Mouse (Mus musculus) forebrain, embryonic 10.5 days (tissue): Measurements from ENCODE around the gene Pcolce2. TPM values are rescaled to one million over a fixed set of nuclear protein-coding genes. Genes with fewer than 3 reads are reported as not detected.
A peak's percentile ranks its signal among the peaks of the same experiment; 100 is the strongest.
"Not testable (repeated sequence)": the region's sequence is repeated elsewhere in the genome, so short reads cannot be mapped to it uniquely, and the experiment has no call there.

ENCODE experiments used
- DNase-seq: peaks from one replicate; pipeline ENCODE4 v3.0.0-alpha.2; 2017; ENCODE audit warnings: low spot score; ENCODE audit errors: extremely low spot score
- H3K27ac ChIP-seq: fragments of 300-500 bp; sonication (generic); 2 replicates; pipeline ENCODE4 v1.5.1; 2016; ENCODE audit warnings: mild to moderate bottlenecking
- H3K27me3 ChIP-seq: fragments of 300-500 bp; sonication (generic); 2 replicates; pipeline ENCODE4 v1.6.1; 2016; ENCODE audit warnings: mild to moderate bottlenecking; ENCODE audit not compliant: poor library complexity, severe bottlenecking
- H3K36me3 ChIP-seq: fragments of 300-500 bp; sonication (generic); replicated peaks from 2 replicates; pipeline ENCODE4 v1.6.1; 2016; ENCODE audit warnings: mild to moderate bottlenecking, moderate library complexity
- H3K4me1 ChIP-seq: fragments of 300-500 bp; sonication (generic); 2 replicates; pipeline ENCODE4 v1.6.1; 2016
- H3K4me3 ChIP-seq: fragments of 300-500 bp; sonication (generic); 2 replicates; pipeline ENCODE4 v1.5.1; 2016; ENCODE audit warnings: mild to moderate bottlenecking, moderate library complexity
- H3K9me3 ChIP-seq: fragments of 300-500 bp; sonication (generic); 2 replicates; pipeline ENCODE4 v1.6.1; 2016; ENCODE audit warnings: mild to moderate bottlenecking, moderate library complexity
- WGBS: fragments of 180-500 bp; shearing (Covaris S2); methylation state at CpG from one replicate; pipeline ENCODE4 v1.1.7; 2016; 5-methylcytosine and 5-hydroxymethylcytosine counted together
- polyA plus RNA-seq: library from polyadenylated mRNA; unstranded; fragments of >200 nt; fragmentation: Nextera tagmentation; extraction: Ambion mirVana; gene quantifications from 2 replicates; pipeline ENCODE4 v1.2.1, GENCODE M21; 2016

Pcolce2 gene
- polyA plus RNA-seq, 1 experiment from 2014 or later: 3.9 TPM

DNA sequence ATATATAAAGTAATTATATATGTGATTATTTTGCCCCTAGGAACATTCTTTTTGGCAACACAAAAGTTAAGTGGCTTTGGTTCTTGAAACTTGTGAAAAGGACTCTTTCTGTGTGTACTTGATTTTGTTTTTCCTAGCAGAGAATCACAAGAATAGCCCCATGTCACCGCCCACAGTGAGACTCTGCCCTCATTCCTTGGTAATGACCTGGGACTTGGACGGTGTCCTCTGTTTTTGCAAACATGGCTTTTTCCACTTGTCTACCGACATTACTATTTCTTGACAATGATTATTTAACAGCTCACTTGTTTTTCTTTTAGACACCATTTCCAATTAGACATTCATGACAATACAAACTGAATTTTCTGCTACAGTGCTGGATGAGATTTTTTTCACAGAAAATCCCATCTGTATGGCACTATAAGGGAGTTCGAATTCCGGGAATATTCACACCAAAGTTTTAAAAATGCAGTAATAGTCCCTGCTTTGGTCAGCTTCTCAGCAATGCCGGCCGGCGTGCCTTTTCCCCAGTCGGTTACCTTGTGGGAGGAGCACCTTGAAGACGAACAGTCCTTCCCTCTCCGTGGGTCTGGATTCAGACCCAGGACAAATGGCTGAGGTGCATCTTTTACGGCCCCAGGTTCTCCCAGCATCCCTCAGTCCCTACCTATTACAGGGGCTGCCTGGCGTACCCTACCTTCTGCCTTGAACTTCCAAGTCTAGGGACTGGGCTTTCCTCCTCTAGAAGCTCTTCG is 22.4 kb upstream of the Pcolce2 start:
- Histone ChIP-seq H3K36me3 (no peaks in the 10 kb centered on the region), H3K9me3 (no peaks in the 10 kb centered on the region), H3K27me3 (no peaks in the 10 kb centered on the region), H3K4me1 (peaks cover 8% of the 10 kb centered on the region), H3K4me3 (no peak overlapping the region), H3K27ac (no peak overlapping the region)
- DNase-seq: no peak
- 82% methylated on average over 14 of the region's 14 CpGs for WGBS

DNA sequence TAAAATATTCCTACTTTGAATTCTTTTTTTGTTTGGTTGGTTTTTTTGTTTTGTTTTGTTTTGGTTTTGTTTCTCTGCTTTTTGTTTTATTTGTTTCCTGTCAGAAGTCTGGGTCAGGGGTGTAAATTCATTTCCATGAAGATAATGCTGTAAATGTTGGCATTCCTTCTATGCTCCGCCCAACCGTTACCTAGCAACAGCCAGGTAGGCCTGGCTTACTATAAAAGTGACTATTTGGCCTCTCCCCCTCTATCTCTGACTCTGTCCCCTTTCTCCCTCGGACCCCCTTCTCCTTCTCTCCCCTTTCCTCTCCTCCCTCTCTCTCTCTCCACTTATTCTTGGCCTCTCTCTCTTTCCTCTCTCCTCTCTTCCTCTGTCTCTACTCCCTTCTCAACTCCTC is 21.4 kb upstream of the Pcolce2 start:
- peaks cover 8% of the 10 kb centered on the region for H3K4me1 ChIP-seq
- no peaks in the 10 kb centered on the region for H3K27me3 ChIP-seq
- no peak overlapping the region for H3K4me3 ChIP-seq
- WGBS: 85% methylated on average over 3 of the region's 3 CpGs
- DNase-seq: no peak
- no peak overlapping the region for H3K27ac ChIP-seq
- no peaks in the 10 kb centered on the region for H3K36me3 ChIP-seq
- no peaks in the 10 kb centered on the region for H3K9me3 ChIP-seq

DNA sequence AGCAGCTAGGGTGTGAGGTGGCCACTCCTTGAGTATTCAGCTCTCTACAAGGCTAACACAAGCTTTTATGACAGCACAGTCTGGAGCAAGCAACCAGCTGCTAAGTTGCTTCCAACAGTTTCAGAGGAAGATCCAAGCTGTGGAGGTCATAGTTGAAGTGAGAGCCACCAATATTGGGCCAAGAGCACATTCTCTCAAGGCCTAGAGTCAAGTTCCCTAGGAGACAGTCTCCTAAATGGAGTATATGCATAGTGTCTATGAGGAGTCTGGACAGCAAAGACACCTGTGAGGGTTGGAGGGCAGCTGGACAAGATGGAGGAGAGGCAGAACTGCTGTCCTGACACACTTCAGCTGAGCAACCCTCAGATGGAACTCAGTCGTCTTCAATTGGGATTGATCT is 18.8 kb upstream of the Pcolce2 start:
- Histone ChIP-seq H3K27ac (no peak overlapping the region), H3K4me1 (peaks cover 4% of the 10 kb centered on the region), H3K36me3 (no peaks in the 10 kb centered on the region), H3K9me3 (no peaks in the 10 kb centered on the region), H3K4me3 (no peak overlapping the region), H3K27me3 (no peaks in the 10 kb centered on the region)
- 91% methylated on average over 1 of the region's 1 CpGs for WGBS
- no peak for DNase-seq

DNA sequence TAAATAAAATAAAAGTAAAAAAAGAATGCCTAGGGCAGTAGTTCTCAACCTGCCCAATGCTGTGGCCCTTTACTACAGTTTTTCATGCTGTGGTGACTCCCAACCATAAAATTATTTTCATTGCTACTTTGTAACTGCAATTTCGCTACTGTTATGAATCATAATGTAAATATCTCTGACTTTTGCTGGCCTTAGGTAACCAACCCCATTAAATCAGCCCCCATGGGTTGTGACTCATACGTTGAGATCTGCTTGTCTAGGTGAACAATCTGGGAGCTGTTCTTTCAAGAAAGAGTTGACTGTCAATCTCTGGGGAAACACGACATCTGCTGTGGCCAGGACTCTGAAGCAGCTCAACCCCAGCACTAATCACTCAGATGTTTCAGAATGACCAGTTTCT is 13.3 kb upstream of the Pcolce2 start:
- 93% methylated on average over 3 of the region's 3 CpGs for WGBS
- no peak for DNase-seq
- Histone ChIP-seq H3K27ac (no peak overlapping the region), H3K27me3 (no peaks in the 10 kb centered on the region), H3K4me1 (no peaks in the 10 kb centered on the region), H3K36me3 (no peaks in the 10 kb centered on the region), H3K9me3 (no peaks in the 10 kb centered on the region; the same call in 1 of the 2 replicates), H3K4me3 (no peak overlapping the region)

DNA sequence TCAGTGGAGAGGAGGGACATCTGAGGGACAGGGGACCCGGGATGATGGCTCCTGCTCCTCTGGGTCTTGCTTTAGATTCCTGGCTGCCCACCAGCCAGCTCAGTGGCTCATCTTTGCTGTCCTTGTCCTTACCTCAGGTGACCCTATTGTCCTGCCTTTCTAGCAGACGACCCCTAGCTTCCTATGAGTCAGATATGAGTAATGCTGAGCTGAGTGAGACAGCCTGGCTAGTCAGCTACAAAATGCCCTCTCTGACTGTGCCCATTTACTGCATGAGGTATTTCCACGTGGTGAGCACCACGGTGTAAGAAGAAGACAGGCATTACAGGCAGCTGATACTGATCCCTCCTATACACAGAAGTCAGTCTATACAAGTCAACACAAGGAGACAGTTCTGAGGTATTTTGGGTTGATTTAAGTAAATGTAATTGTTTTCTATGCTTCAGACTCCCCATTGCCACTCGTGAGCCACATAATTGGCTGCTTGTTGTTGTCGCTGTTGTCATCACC is 8.9 kb upstream of the Pcolce2 start:
- no peaks in the 10 kb centered on the region for H3K4me1 ChIP-seq
- WGBS: 80% methylated on average over 6 of the region's 6 CpGs
- H3K4me3 ChIP-seq: no peak overlapping the region
- DNase-seq: no peak
- H3K9me3 ChIP-seq: no peaks in the 10 kb centered on the region; the same call in 1 of the 2 replicates
- H3K27ac ChIP-seq: no peak overlapping the region
- no peaks in the 10 kb centered on the region for H3K36me3 ChIP-seq
- no peaks in the 10 kb centered on the region for H3K27me3 ChIP-seq

DNA sequence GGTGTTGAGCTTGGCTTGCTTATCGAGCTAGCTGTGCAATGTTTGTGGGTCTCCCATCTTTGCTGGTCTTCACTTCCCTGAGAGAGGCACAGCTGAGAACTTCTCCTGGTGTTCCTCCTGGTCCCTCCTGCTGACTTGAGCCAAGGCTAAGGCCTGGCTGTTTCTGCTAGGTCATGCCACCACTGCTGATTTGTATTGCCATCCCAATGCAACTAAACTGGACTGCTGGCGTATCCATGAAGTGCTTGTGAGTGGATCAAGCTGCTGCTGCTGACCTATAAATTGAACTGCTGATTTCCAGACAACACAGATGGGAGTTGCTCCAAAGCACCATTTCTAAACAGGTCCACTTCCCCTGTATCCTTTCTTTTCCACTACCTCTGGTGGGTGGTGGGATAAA is 7.8 kb upstream of the Pcolce2 start:
- not testable (repeated sequence) for H3K27me3 ChIP-seq, H3K27ac ChIP-seq, H3K4me3 ChIP-seq, H3K4me1 ChIP-seq, H3K9me3 ChIP-seq, DNase-seq, H3K36me3 ChIP-seq
- 86% methylated on average over 2 of the region's 2 CpGs for WGBS

DNA sequence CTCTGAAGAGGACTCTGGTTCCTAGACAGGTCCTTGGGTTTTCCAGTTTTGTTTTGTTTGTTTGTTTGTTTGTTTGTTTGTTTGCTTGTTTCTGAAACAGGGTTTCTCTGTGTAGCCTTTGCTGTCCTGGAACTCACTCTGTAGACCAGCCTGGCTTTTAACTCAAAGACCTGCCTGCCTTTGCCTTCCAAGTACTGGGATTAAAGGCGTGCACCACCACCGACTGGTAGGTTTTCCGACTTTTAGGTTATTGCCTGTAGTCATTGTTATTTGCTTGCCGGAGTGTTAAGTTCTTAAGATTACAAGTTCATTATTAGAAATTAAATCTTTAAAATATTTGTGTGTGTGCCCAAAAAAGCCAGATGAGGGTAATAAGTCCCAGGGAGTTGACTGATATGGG is 1.0 kb upstream of the Pcolce2 start:
- Histone ChIP-seq H3K4me1 (peaks cover 21% of the 10 kb centered on the region), H3K27me3 (peaks cover 44% of the 10 kb centered on the region), H3K36me3 (no peaks in the 10 kb centered on the region), H3K4me3 (peak overlapping the region; percentile 77; the same call in 1 of the 2 replicates), H3K9me3 (0 out of 2 replicates have a peak, but pooled peaks cover 3% of the 10 kb centered on the region), H3K27ac (no peak overlapping the region)
- no peak for DNase-seq
- 66% methylated on average over 4 of the region's 4 CpGs for WGBS

DNA sequence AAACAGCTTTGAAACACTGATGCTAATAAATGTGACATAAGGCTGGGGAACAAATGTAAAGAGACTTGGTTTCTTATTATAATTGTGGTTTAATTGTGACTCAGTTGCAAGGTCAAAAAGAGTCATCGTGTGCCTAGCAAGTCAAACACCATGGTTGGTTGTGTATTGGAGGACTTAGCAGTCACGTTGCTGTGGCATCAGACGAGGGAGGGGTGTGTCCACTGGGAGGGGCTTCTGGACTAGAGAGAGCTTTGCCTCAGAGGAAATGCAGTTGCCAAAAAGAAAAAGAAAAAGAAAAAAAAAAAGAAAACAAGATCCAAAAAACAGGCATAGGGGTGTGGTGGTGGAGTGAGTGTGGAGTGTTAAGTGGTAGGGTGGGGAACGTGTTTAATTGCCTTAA is 2.5 kb downstream of the Pcolce2 start:
- WGBS: 56% methylated on average over 4 of the region's 4 CpGs

DNA sequence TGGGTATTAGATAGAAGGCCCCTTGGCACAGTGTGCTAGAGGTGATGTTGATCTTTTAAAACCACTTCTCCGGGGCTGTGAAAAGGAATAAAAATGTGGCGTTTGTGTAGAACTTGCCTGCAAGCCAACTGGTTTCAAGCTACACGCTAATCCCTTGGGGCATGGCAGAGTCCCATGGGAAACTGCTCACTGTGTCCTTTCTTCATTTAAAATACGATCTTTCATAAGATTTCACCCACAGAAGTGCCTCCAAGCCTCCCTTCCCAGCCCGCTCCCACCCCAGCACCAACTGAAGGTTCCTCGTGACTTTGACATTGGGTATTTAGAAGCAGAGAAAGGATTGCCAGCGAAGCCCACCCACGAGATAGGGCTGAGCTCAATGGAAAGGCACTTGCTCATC is 8.5 kb downstream of the Pcolce2 start:
- Histone ChIP-seq H3K27me3 (no peaks in the 10 kb centered on the region), H3K27ac (no peak overlapping the region), H3K9me3 (peaks cover 9% of the 10 kb centered on the region; the same call in 1 of the 2 replicates), H3K36me3 (0 out of 2 replicates have a peak, but pooled peaks cover 2% of the 10 kb centered on the region), H3K4me3 (no peak overlapping the region), H3K4me1 (no peaks in the 10 kb centered on the region)
- no peak for DNase-seq
- 96% methylated on average over 8 of the region's 8 CpGs for WGBS

More for the DNA sequence above, 2.5 kb downstream of the Pcolce2 start:
- peaks cover 21% of the 10 kb centered on the region for H3K4me1 ChIP-seq
- no peak for DNase-seq
- H3K9me3 ChIP-seq: no peaks in the 10 kb centered on the region
- peaks cover 43% of the 10 kb centered on the region for H3K27me3 ChIP-seq
- H3K27ac ChIP-seq: no peak overlapping the region
- no peaks in the 10 kb centered on the region for H3K36me3 ChIP-seq
- no peak overlapping the region for H3K4me3 ChIP-seq

DNA sequence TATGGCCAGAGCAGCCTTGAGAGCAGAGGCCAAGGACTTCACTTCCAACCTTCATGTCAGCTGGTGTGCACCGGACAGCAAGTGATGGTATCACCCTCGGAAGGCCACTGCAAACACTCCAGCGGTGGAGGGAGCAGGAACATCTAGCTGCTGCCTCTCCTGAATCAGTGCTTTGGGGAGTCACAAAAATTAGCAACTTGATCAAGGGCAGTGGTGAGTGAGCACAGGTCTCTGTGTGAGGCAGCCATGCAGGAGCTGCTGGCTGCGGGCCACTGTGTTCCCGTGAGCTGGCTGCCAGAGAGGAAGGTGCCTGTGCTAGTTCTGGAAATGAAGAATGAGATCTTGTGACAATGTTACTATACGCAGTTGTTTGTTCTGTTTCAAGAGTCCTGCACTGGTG is 16.0 kb downstream of the Pcolce2 start:
- no peak for DNase-seq
- no peaks in the 10 kb centered on the region for H3K27me3 ChIP-seq
- H3K4me1 ChIP-seq: peaks cover 3% of the 10 kb centered on the region; the same call in 1 of the 2 replicates
- H3K9me3 ChIP-seq: peaks cover 9% of the 10 kb centered on the region; the same call in 1 of the 2 replicates
- no peak overlapping the region for H3K4me3 ChIP-seq
- no peak overlapping the region for H3K27ac ChIP-seq
- 0 out of 2 replicates have a peak, but pooled peaks cover 2% of the 10 kb centered on the region for H3K36me3 ChIP-seq
- WGBS: 91% methylated on average over 6 of the region's 6 CpGs

DNA sequence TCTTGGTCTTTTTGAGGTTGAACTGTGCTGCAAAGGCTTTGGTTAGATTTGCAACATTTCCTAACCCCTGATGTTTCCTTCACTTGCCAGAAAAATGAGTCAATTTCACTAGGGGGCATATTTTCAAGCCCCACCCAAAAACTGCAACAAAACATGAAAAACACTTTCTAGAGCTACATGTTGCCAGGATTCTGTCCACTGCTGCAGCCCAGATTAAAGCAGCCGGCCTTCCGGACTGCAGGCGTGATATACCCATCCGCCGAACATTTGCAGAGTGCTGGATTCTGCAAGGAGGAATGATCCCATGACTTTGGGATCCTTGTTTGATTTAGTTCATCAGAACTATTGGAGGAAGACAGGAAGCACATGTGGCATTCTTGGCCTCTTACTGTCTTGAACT is 17.0 kb downstream of the Pcolce2 start:
- H3K4me1 ChIP-seq: peaks cover 3% of the 10 kb centered on the region; the same call in 1 of the 2 replicates
- H3K27me3 ChIP-seq: no peaks in the 10 kb centered on the region
- H3K4me3 ChIP-seq: no peak overlapping the region
- 96% methylated on average over 5 of the region's 5 CpGs for WGBS
- DNase-seq: no peak
- peaks cover 5% of the 10 kb centered on the region; the same call in 1 of the 2 replicates for H3K9me3 ChIP-seq
- no peak overlapping the region for H3K27ac ChIP-seq
- H3K36me3 ChIP-seq: no peaks in the 10 kb centered on the region

DNA sequence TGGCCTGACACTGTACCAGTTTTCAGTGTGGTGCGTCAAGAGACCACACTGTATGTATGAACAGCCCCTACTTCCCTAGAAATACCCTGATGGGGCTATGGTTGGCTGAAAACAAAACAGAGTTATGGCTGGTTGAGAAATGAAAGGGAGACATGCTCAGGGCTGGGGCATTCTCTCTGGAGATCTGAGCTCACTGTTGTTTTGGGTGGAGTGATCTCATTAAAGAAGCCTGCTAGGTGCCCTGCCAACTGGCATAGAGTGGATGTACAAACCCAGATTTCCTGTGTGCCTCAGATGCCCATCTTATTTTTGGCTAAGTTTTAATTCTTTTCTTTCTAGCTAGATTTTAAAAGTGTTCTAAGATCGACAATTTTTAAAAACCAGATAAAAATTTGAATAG is 20.5 kb downstream of the Pcolce2 start:
- H3K9me3 ChIP-seq: no peaks in the 10 kb centered on the region
- H3K27ac ChIP-seq: no peak overlapping the region
- peaks cover 3% of the 10 kb centered on the region; the same call in 1 of the 2 replicates for H3K4me1 ChIP-seq
- H3K4me3 ChIP-seq: no peak overlapping the region
- no peaks in the 10 kb centered on the region for H3K36me3 ChIP-seq
- no peaks in the 10 kb centered on the region for H3K27me3 ChIP-seq
- 87% methylated on average over 2 of the region's 2 CpGs for WGBS
- no peak for DNase-seq

DNA sequence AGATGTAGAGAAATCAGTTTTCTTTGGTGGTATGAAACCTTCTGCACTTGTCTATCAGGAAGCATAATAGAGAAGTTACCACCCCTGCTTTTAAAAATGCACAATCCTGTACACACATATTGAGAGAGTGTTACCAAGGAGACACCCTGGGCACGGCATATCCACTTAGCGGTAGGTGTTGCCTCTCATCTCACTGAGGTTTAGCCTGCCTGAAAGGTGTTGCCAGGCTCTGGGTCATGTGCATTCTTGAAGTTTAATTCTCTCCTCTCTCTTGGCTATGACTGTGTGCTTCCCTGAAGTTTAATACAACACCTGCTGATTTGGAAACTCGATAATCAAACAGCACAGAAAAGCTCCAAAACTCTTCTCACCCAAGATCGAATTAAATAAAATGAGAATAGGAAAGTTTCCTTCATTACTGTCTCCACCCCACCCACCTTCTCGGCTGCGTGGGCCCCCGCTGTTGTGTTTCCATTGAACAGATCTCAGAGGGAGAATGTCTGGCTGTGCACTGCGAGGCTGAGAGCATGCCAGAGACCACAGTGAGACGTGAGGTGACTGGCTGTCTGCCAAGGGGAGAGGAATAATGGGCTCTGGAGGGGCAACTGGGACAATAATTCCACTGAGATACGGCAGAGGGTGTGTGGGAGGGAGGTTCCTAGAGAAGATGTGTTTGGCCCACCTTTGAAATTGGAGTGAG is 27.0 kb downstream of the Pcolce2 start:
- peaks cover 18% of the 10 kb centered on the region for H3K4me1 ChIP-seq
- H3K27ac ChIP-seq: no peak overlapping the region
- H3K4me3 ChIP-seq: no peak overlapping the region
- H3K36me3 ChIP-seq: no peaks in the 10 kb centered on the region
- no peaks in the 10 kb centered on the region for H3K9me3 ChIP-seq
- H3K27me3 ChIP-seq: no peaks in the 10 kb centered on the region
- 80% methylated on average over 10 of the region's 10 CpGs for WGBS
- DNase-seq: no peak
